Mouse (Mus musculus): Measurements from ENCODE around the gene C2cd3.

DNA sequence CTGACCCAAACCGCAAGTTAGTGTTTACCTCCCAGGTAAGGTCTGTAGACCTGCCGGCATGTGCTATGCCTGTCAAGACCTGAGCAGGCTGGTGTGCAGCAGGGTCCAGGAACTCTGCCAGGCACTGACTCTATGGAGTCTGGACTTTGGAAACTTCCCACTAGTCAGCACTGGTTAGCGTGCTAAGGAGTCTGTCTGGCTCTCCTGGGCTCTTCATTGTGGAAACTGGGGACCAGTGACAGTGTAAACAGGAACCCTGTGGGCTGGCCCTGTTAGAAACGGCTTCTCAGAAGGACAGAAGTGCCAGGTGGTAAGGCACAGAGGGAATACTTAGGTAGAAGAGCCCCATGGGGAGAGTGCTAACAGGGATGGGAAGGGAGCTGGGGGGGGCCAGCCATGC lies 93.2 kb downstream of the C2cd3 start:
- TF ChIP-seq POLR2A (IDR thresholded peaks at IDR 0.05; ENCODE audit: borderline replicate concordance, insufficient read depth, low read length) (no peak), CTCF (IDR thresholded peaks at IDR 0.05; ENCODE audit: borderline replicate concordance, insufficient read depth, low read depth, low read length) (no peak)
